Mouse (Mus musculus) testis, postnatal 14 days (tissue): ENCODE data around the gene Nt5dc2.

Source experiments
- DNase-seq: peaks from one replicate; pipeline ENCODE4 v3.0.0; 2021; ENCODE audit warnings: low spot score

Gene Nt5dc2

DNA sequence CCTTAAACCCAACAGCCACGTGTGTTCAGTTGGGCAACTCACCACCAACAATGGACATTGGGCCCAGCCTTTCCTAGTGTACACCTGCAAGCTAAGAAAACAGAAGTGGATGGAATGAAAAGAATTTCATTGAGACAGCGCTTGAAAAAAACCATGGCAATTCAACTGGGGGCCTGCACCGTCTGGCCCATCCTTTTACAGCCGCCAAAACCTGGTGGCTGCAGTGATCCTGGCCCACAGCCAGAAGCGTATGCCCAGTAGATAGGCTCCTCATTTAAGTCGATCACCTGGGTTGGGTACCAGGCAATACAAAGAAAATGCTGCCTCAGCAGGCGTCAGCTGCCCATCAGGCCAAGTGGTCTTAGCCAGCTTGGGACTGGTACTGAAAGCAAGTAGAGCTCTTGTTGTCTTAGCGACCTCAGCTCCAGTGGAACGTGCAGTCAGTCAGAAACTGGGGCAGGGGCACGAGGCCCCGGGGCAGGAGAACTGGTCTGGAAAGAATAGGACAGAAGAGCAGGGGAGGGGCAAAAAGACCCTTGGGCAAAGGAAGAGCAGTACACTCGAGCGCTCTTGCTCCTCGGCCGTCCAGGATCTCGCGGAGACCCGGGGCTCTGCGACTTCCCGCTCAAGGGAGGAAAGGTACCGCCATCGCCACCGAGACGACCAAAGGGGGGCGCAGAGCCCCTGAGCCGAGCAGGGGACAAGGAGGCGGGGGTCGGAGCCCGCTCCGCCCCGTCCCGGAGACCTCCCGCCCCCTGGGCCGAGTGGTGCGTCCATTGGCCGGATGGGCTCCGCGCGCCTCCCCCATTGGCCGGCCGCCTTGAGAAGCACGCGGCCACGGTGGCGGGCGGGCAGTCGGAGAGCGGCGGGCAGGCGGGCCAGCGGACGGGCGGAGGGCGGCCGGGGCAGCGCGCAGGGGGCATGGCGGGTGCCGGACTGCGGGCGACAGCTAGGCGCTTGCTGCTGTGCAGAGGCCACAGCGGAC lies at the start of gene Nt5dc2:
Nt5dc2 (plus strand) TSS at position 818 of the 985 bp plus-strand sequence.
- DNase-seq, result peak; percentile 88

DNA sequence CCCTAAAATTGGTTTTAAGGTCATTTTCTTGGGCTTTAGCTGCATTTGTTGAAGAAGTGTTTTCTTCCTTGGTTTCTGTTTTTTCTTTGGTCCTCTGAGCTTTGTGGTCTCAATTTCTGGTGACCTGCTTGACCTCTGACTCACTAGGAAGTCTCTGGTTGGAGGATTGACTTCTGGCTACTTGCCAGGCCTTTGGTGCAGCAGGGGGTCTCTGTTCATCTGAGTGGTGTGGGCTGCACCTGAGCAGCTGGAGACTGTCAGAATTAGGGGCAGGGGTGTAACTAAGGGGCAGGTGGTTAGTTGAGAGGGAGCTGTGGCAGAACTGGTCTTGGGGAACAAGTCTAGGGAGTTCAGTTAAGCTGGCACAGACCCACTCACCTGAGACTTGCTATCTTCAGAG lies 49.7 kb upstream of the Nt5dc2 start:
- DNase-seq, result no peak

- DNase-seq, result no peak
These were observed 43.4 kb upstream of the Nt5dc2 start for GRCm38 (mm10) chr14:31087433-31087832.

DNA sequence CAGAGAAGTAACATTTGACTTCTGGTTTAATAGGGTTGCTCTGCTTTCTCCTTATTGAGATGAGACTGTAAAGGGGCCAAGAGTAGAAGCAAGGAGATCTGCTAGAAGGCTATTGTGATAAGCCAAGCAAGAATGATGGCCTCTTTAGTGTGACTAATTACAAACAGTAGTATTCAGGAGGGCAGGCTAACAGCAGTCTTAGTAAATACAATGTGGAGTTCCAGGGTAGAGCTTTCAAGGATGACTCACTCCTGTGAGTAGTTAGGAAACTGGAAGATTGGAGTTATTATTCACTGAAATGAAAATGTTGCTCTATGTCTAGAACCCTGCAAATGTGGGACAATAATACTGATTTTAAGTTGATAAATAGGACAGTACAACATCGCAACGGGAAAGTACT lies 42.3 kb upstream of the Nt5dc2 start:
- no peak for DNase-seq

GRCm38 (mm10) chr14:31089918-31090317 lies 40.9 kb upstream of the Nt5dc2 start:
- DNase-seq, result no peak

- no peak for DNase-seq
These were observed 25.7 kb upstream of the Nt5dc2 start for GRCm38 (mm10) chr14:31105156-31105555.

DNA sequence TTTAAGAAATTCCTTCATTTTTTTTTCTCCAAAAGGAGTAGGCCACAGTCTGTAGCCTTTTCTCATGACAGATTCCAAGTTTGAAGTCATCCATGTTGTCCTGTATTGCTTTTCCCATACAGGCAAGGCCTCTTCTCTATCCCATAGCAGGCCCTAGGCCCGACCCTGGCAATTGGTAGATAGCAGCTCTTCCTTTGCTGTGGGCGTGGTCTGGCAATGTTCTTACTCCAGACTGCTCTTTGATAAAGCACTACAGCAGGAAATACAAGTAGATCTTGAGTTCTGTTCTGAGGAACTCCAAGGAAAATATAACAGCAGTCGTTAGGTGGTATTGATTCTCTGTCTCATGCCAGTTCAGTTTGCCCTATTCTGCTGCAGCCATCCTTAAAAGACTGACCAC lies 20.2 kb upstream of the Nt5dc2 start:
- no peak for DNase-seq

DNA sequence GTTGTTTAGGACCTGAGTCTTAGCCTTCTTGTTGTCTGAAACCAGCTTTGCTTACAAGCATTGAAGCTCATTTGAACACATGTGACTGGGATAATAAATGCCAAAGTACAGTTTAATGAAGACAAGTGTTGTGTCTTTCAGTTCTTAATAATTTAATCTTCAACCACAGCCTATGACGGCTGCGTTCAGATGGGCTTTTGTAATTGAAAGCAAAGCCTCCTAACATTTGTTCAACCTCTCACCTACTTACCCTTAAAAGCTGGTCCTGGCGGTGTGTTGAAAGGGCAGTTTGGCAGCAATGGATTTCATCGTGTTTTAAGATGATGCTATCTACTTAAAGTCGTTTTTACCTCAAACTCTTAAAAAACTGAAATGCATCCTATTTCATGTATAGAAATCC lies 18.7 kb upstream of the Nt5dc2 start:
- no peak for DNase-seq

DNA sequence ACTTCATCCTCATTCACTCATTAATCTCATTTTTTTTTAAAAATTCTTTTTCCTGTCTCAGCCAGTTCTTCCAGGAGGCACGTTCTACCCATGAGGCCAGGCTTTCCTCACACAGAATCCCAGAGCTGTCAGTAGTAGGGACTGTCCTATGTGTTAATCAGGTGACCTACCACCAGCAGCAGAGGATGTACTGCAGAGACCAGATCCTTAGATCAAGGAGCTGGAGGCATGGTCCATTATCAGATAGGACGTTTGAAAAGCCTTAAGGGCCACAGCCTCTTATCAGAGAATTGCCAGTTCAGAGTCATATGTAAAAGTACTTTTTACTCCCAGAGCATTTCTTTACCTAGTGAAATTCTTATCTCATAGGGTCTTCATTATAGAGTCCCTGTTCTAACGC lies 16.8 kb upstream of the Nt5dc2 start:
- no peak for DNase-seq

DNA sequence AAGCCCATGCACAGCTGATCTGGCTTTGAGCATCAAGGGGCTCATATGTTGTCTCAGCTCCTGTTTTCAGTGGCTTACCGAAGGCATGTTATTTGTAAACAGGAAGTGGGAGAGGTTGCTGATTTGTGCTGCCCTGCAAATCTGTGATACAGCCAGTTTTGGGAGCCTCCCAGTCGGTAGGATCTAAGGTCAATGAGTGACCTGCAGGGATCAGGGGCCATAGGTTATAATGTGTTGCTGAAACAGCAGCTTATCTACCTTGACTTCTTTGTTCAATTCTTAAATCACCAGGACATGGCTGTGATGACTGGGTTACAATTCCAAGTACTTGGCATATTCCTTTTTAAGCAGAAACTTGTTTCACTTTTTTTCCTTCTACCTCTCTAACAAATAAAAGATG lies 15.3 kb upstream of the Nt5dc2 start:
- no peak for DNase-seq

DNA sequence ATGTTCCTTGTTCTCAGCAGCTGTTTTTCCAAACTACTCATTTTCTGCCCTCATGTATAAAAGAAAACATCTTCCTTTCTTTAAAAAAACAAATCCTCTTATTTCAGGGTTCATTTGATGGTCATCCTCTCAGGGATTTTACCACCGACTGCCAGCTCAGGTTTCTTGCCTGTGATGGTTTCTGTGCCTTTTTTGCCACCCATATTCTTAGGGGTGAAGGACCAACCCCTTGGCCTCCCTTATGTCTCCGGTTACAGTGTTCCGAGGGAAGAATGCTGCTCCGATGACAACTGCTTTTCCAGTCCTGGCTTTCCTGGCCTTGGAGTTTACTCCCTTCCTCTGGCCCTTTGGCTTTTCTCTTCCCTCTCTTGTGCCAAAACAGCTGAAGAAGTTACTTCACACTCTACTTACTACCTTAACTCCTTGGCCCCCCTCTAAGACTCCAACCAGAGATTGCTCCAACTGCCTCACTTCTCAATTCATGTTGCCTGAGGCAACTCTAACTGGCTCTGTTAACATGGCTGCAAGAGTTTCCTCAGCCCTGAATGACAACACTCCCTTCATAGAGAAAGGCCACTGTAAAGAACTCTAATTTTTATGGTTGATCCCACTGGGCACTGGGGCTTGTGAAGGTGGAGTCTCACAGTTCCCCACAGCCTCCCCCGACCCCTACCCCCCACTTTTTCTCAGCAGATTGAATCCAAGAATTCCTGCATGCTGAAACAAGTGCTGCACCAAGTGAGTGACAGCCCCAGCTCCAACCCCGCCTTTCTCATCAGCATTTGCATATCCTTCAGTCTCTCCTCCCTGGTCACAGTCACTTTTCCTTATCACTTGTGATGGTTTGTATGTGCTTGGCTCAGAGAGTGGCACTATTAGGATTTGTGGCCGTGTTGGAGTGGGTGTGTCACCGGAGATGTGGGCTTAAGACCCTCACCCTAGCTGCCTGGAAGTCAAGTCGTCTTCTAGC lies 5.5 kb upstream of the Nt5dc2 start:
- no peak for DNase-seq

DNA sequence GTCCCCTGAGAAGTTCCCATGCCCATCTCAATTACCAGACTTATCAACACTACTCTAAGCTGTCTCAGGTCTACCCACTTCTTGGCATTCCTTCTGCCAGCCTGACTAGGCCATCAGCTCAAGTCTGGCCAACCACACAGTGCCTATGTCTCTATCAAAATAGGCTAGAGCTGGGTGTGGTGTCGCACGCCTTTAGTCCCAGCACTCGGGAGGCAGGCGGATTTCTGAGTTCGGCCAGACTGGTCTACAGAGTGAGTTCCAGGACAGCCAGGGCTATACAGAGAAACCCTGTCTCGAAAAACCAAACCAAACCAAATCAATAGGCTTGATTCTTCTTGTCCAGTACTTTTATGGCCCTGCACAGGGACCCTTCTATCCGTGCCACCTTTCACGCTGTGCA lies 4.0 kb upstream of the Nt5dc2 start:
- DNase-seq, result no peak

GRCm38 (mm10) chr14:31128101-31128825 lies 2.6 kb upstream of the Nt5dc2 start:
- peak; percentile 64 for DNase-seq

- DNase-seq, result peak; percentile 98
These were observed 2.0 kb upstream of the Nt5dc2 start, which contains the start of gene Smim4 for GRCm38 (mm10) chr14:31128826-31129219. Gene Smim4, minus strand, starts transcription at chr14:31128956.

- DNase-seq, result no peak
These were observed 1.3 kb upstream of the Nt5dc2 start for GRCm38 (mm10) chr14:31129326-31130235.

GRCm38 (mm10) chr14:31131272-31131821 lies 494 bp downstream of the Nt5dc2 start:
- no peak for DNase-seq

DNA sequence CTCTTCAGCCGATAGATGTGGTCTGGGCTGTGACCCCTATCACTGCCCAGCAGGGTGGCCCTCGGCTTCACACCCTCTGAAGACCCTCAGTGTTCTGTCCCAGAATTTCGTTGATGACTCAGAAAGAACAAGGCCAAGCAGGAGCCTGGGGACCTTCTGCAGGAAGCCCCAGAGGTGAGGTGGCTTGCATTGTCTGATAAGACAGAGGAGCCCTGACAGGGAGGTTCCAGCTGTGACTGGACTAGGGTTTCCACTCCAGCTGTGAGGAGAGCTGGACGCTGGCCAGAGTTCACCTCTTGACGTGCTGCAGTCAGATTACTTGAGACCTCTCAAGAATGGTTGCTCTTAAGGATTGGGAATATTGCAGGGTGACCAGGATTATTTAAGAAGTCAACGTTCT lies 1.2 kb downstream of the Nt5dc2 start:
- peak; percentile 17 for DNase-seq

DNA sequence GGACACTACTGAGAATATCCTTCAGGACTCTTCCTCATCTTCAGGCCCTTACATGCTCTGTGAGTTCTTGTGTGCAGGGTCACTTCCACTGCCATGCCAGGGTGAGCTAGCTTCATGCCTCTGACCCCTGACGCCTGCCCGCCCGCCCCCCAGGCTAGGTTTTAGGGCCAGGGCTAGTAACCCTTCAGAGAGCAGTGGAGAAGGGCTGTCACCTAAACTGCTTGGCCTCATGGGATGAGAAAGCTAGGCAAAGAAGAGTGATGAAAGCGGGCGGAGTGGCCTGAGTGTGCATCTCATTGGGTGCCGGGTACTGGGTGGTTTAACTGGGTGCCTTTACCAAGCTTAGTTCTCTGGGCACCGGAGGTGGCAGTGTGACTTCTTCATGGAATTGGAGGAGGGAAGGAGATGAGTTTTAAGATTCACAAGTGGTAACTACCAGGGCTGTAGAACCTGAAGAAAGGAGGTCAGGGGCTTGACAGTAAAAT lies 1.7 kb downstream of the Nt5dc2 start:
- peak; percentile 11 for DNase-seq

DNA sequence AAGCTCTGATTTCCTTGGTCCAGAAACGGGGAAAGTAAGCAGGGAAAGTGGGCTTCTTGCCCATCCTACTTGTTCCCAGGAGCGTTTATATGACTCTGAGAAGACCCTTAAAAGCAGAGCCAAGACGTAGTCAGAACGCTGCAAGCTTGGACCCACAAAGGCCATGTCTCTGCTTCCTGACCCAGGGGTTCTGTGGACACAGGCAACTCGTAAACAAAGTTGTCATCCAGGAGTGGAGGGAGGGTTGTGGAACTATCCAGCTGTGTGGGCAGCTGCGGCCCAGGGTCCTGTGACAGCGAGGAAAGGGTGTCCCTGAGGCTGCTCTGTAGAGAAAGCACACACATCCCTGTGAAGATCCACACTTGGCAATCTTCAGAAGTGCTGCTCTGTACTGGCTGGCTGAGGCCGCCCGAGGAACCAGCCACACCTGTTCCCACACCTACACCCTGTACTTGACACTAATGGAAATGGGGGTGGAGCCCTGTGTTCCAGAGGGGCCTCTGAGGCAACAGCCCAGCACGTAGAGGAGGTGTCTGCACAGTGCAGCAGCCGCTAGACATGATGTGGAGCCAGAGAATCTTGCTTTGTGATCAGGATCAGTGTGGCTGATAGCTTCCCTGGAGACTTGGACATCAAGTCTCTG lies 2.3 kb downstream of the Nt5dc2 start:
- peak; percentile 6 for DNase-seq
